In genomic region chr16:38712105-38712504, GRCm38 (mm10) we compare ENCODE assay signal across 8 mouse cellular contexts. TPM values are rescaled to one million over a fixed set of nuclear protein-coding genes. Genes with fewer than 3 reads are reported as not detected.
DNase-seq lines count a peak whose midpoint lies in the region; ATAC-seq lines count a peak whose summit lies in the region.

No protein-coding gene starts in this region.

- peak; percentile 25 for DNase-seq in kidney, postnatal 14 days
- no peak for DNase-seq in kidney, postnatal 10 days
- DNase-seq in midbrain, embryonic 11.5 days (ENCODE audit: low spot score, missing footprints) = peak; percentile 92
- DNase-seq in yolk sac, embryonic 10.5 days (ENCODE audit: low spot score) = peak; percentile 29
- no peak for DNase-seq in left cerebral cortex, adult 18-20 months (ENCODE audit: low spot score in 2 of 2)
- DNase-seq in cerebellum, postnatal 25 days = no peak

- H3K27ac ChIP-seq in hindbrain, embryonic 15.5 days (replicated peaks) = peak overlapping the region; percentile 30; the same call in 1 of the 2 replicates
- H3K27ac ChIP-seq in midbrain, embryonic 11.5 days (ENCODE audit: low read depth, low read length) = no peak overlapping the region

- peak overlapping the region; percentile 75 for H3K4me3 ChIP-seq in hindbrain, embryonic 15.5 days
- H3K4me3 ChIP-seq in midbrain, embryonic 11.5 days (ENCODE audit: low read depth, low read length) = peak overlapping the region; percentile 58

- H3K9me3 ChIP-seq in hindbrain, embryonic 15.5 days = no peaks in the 10 kb centered on the region
- no peaks in the 10 kb centered on the region for H3K9me3 ChIP-seq in midbrain, embryonic 11.5 days (ENCODE audit: control insufficient read depth, low read length)

- H3K27me3 ChIP-seq in hindbrain, embryonic 15.5 days = 0 out of 2 replicates have a peak, but pooled peaks cover 4% of the 10 kb centered on the region
- peaks cover 5% of the 10 kb centered on the region; the same call in 1 of the 2 replicates for H3K27me3 ChIP-seq in midbrain, embryonic 11.5 days (ENCODE audit: control insufficient read depth, insufficient read depth, low read length)

- H3K4me1 ChIP-seq in hindbrain, embryonic 15.5 days (replicated peaks) = peaks cover 15% of the 10 kb centered on the region
- no peaks in the 10 kb centered on the region; the same call in 1 of the 2 replicates for H3K4me1 ChIP-seq in midbrain, embryonic 11.5 days (ENCODE audit: control insufficient read depth, insufficient read depth, low read length)

- H3K36me3 ChIP-seq in hindbrain, embryonic 15.5 days = no peaks in the 10 kb centered on the region
- H3K36me3 ChIP-seq in midbrain, embryonic 11.5 days (ENCODE audit: control insufficient read depth, insufficient read depth, low read length) = no peaks in the 10 kb centered on the region

- ATAC-seq in common myeloid progenitor, adult 5-6 weeks (replicated peaks; ENCODE audit: low read depth, poor library complexity, severe bottlenecking) = peak; percentile 16; the same call in 1 of the 2 replicates
- peak; percentile 5; the same call in 1 of the 2 replicates for ATAC-seq in hindbrain, embryonic 15.5 days (ENCODE audit: low FRiP score, low read depth)
- ATAC-seq in midbrain, embryonic 11.5 days (ENCODE audit: low FRiP score) = peak; percentile 64

- WGBS in hindbrain, embryonic 15.5 days = 7% methylated on average over 12 of the region's 12 CpGs
- WGBS in midbrain, embryonic 11.5 days = 8% methylated on average over 12 of the region's 12 CpGs

- H3K9ac ChIP-seq in hindbrain, embryonic 15.5 days = peak overlapping the region; percentile 78
- peak overlapping the region; percentile 79 for H3K9ac ChIP-seq in midbrain, embryonic 11.5 days (ENCODE audit: low read length)

- peak overlapping the region; percentile 97 for H3K4me2 ChIP-seq in hindbrain, embryonic 15.5 days
- peak overlapping the region; percentile 87 for H3K4me2 ChIP-seq in midbrain, embryonic 11.5 days

RNA-seq across cellular contexts. Expression of gene Arhgap31, which starts 1.0 kb away (rescaled TPM):
- 4.0 and 4.5 TPM in 2 replicates for total RNA-seq in common myeloid progenitor, adult 5-6 weeks (2017)
- polyA plus RNA-seq in hindbrain, embryonic 15.5 days (2015; fragmentation: Nextera tagmentation; extraction: Ambion mirVana) = 5.8 and 6.4 TPM in 2 replicates
- 7.1 and 8.4 TPM in 2 replicates for polyA plus RNA-seq in midbrain, embryonic 11.5 days (2014; fragmentation: Nextera tagmentation; extraction: Ambion mirVana)
- total RNA-seq in left cerebral cortex, adult 18-20 months (2021) = 10 to 100 TPM; 14.7 to 17.8 TPM

RNA-seq across cellular contexts. Expression of gene B4galt4, which starts 30.0 kb away (rescaled TPM):
- 30.0 and 30.8 TPM in 2 replicates for total RNA-seq in common myeloid progenitor, adult 5-6 weeks (2017)
- 35.6 and 39.1 TPM in 2 replicates for polyA plus RNA-seq in hindbrain, embryonic 15.5 days (2015; fragmentation: Nextera tagmentation; extraction: Ambion mirVana)
- polyA plus RNA-seq in midbrain, embryonic 11.5 days (2014; fragmentation: Nextera tagmentation; extraction: Ambion mirVana) = 26.4 and 29.9 TPM in 2 replicates
- total RNA-seq in left cerebral cortex, adult 18-20 months (2021) = 10 to 100 TPM; 21.5 to 23.0 TPM

Comparison
In these comparisons a context has a peak if more than half of its experiments do, and no peak if none do; other contexts are left out.
1. DNase-seq: peak in kidney, postnatal 14 days (single experiment), midbrain, embryonic 11.5 days (single experiment) and yolk sac, embryonic 10.5 days (single experiment); none in kidney, postnatal 10 days (single experiment), left cerebral cortex, adult 18-20 months (0 of 2) and cerebellum, postnatal 25 days (0 of 2).
2. ATAC-seq: peak in every context shown above with its lines; median percentile 64 in midbrain, embryonic 11.5 days; 16 in common myeloid progenitor, adult 5-6 weeks; 5 in hindbrain, embryonic 15.5 days.